Mouse (Mus musculus): ENCODE measurements around the gene Nsg2. TPM values are rescaled to one million over a fixed set of nuclear protein-coding genes. Genes with fewer than 3 reads are reported as not detected.
A peak's percentile ranks its signal among the peaks of the same experiment; 100 is the strongest.

The Nsg2 gene
- polyA plus RNA-seq, 1 experiment from 2014 or later = 530 TPM

GRCm38 (mm10) chr11:32087779-32088442 is 87.6 kb downstream of the Nsg2 start:
- Histone ChIP-seq H3K9ac (no peak overlapping the region), H3K4me2 (no peak overlapping the region)
- no peak; the same call in 1 of the 2 replicates for ATAC-seq (ENCODE audit: low FRiP score, low read depth)

GRCm38 (mm10) chr11:32095793-32096192 is 95.5 kb downstream of the Nsg2 start:
- Histone ChIP-seq H3K27me3 (no peaks in the 10 kb centered on the region), H3K27ac (replicated peaks) (no peak overlapping the region), H3K4me2 (no peak overlapping the region), H3K4me1 (replicated peaks) (peaks cover 2% of the 10 kb centered on the region; the same call in 1 of the 2 replicates), H3K9me3 (no peaks in the 10 kb centered on the region), H3K36me3 (no peaks in the 10 kb centered on the region), H3K9ac (no peak overlapping the region), H3K4me3 (no peak overlapping the region)
- WGBS = 82% methylated on average over 4 of the region's 4 CpGs
- ATAC-seq (ENCODE audit: low FRiP score, low read depth) = no peak

More at GRCm38 (mm10) chr11:32087779-32088442, 87.6 kb downstream of the Nsg2 start:
- Histone ChIP-seq H3K4me3 (no peak overlapping the region), H3K27me3 (no peaks in the 10 kb centered on the region), H3K27ac (replicated peaks) (peak overlapping the region; percentile 93), H3K9me3 (no peaks in the 10 kb centered on the region), H3K36me3 (no peaks in the 10 kb centered on the region), H3K4me1 (replicated peaks) (peaks cover 28% of the 10 kb centered on the region)
- 54% methylated on average over 9 of the region's 9 CpGs for WGBS

GRCm38 (mm10) chr11:32096346-32096745 is 96.1 kb downstream of the Nsg2 start:
- Histone ChIP-seq H3K4me1 (replicated peaks) (peaks cover 8% of the 10 kb centered on the region; the same call in 1 of the 2 replicates), H3K4me3 (no peak overlapping the region), H3K4me2 (no peak overlapping the region), H3K9ac (no peak overlapping the region), H3K36me3 (no peaks in the 10 kb centered on the region), H3K9me3 (no peaks in the 10 kb centered on the region), H3K27me3 (no peaks in the 10 kb centered on the region), H3K27ac (replicated peaks) (no peak overlapping the region)
- WGBS = 89% methylated on average over 6 of the region's 6 CpGs
- ATAC-seq (ENCODE audit: low FRiP score, low read depth) = no peak

GRCm38 (mm10) chr11:32101059-32101632 is 100.9 kb downstream of the Nsg2 start:
- H3K36me3 ChIP-seq = no peaks in the 10 kb centered on the region
- H3K27ac ChIP-seq (replicated peaks) = peak overlapping the region; percentile 40
- no peak overlapping the region for H3K9ac ChIP-seq
- no peak overlapping the region for H3K4me3 ChIP-seq
- no peak for ATAC-seq (ENCODE audit: low FRiP score, low read depth)
- 39% methylated on average over 3 of the region's 3 CpGs for WGBS
- H3K9me3 ChIP-seq = no peaks in the 10 kb centered on the region
- no peak overlapping the region for H3K4me2 ChIP-seq
- no peaks in the 10 kb centered on the region for H3K27me3 ChIP-seq
- H3K4me1 ChIP-seq (replicated peaks) = peaks cover 28% of the 10 kb centered on the region

- Histone ChIP-seq H3K4me2 (peak overlapping the region; percentile 30), H3K9me3 (no peaks in the 10 kb centered on the region), H3K4me1 (replicated peaks) (peaks cover 33% of the 10 kb centered on the region), H3K4me3 (no peak overlapping the region), H3K9ac (no peak overlapping the region), H3K27ac (replicated peaks) (no peak overlapping the region), H3K27me3 (no peaks in the 10 kb centered on the region), H3K36me3 (no peaks in the 10 kb centered on the region)
- 16% methylated on average over 12 of the region's 12 CpGs for WGBS
- no peak for ATAC-seq (ENCODE audit: low FRiP score, low read depth)
Measured at GRCm38 (mm10) chr11:32102976-32103375, 102.7 kb downstream of the Nsg2 start.

GRCm38 (mm10) chr11:32104406-32105116 is 104.3 kb downstream of the Nsg2 start:
- no peak for ATAC-seq (ENCODE audit: low FRiP score, low read depth)
- Histone ChIP-seq H3K27ac (replicated peaks) (no peak overlapping the region), H3K4me3 (no peak overlapping the region), H3K9ac (no peak overlapping the region), H3K36me3 (no peaks in the 10 kb centered on the region), H3K9me3 (no peaks in the 10 kb centered on the region), H3K4me2 (no peak overlapping the region), H3K27me3 (no peaks in the 10 kb centered on the region), H3K4me1 (replicated peaks) (peaks cover 43% of the 10 kb centered on the region)
- 53% methylated on average over 9 of the region's 9 CpGs for WGBS

- peak overlapping the region; percentile 56; the same call in 1 of the 2 replicates for H3K27ac ChIP-seq (replicated peaks)
- H3K4me3 ChIP-seq = no peak overlapping the region
- no peaks in the 10 kb centered on the region for H3K36me3 ChIP-seq
- no peaks in the 10 kb centered on the region for H3K9me3 ChIP-seq
- WGBS = 27% methylated on average over 10 of the region's 10 CpGs
- no peaks in the 10 kb centered on the region for H3K27me3 ChIP-seq
- no peak overlapping the region for H3K9ac ChIP-seq
- peak; percentile 66 for ATAC-seq (ENCODE audit: low FRiP score, low read depth)
- H3K4me1 ChIP-seq (replicated peaks) = peaks cover 40% of the 10 kb centered on the region
- no peak overlapping the region for H3K4me2 ChIP-seq
Measured at GRCm38 (mm10) chr11:32105750-32106646, 105.7 kb downstream of the Nsg2 start.

- Histone ChIP-seq H3K9me3 (no peaks in the 10 kb centered on the region), H3K27me3 (no peaks in the 10 kb centered on the region), H3K36me3 (no peaks in the 10 kb centered on the region), H3K4me3 (no peak overlapping the region), H3K27ac (replicated peaks) (peak overlapping the region; percentile 56; the same call in 1 of the 2 replicates), H3K4me2 (no peak overlapping the region), H3K4me1 (replicated peaks) (peaks cover 37% of the 10 kb centered on the region), H3K9ac (no peak overlapping the region)
- ATAC-seq (ENCODE audit: low FRiP score, low read depth) = no peak
- 82% methylated on average over 4 of the region's 4 CpGs for WGBS
Measured at GRCm38 (mm10) chr11:32106647-32106985, 106.4 kb downstream of the Nsg2 start.

- WGBS = 43% methylated on average over 8 of the region's 8 CpGs
- Histone ChIP-seq H3K9ac (no peak overlapping the region), H3K27me3 (no peaks in the 10 kb centered on the region), H3K27ac (replicated peaks) (peak overlapping the region; percentile 62), H3K4me1 (replicated peaks) (peaks cover 44% of the 10 kb centered on the region), H3K4me2 (no peak overlapping the region), H3K4me3 (no peak overlapping the region), H3K36me3 (no peaks in the 10 kb centered on the region), H3K9me3 (no peaks in the 10 kb centered on the region)
- no peak for ATAC-seq (ENCODE audit: low FRiP score, low read depth)
Measured at GRCm38 (mm10) chr11:32108441-32108840, 108.2 kb downstream of the Nsg2 start.

Measured in hindbrain, embryonic 15.5 days (tissue).